Mouse (Mus musculus) limb, embryonic 14.5 days (tissue): ENCODE measurements around the gene Azin2. TPM values are rescaled to one million over a fixed set of nuclear protein-coding genes. Genes with fewer than 3 reads are reported as not detected.

ENCODE experiments used
- ATAC-seq: fragments of 200-750 bp; cut with Nextera tagmentation; 2 replicates; pipeline ENCODE4 v1.8.0; 2017; ENCODE audit warnings: low read depth, moderate number of reproducible peaks, moderate TSS enrichment; ENCODE audit not compliant: low FRiP score
- DNase-seq: peaks from one replicate; pipeline ENCODE4 v3.0.0-alpha.2; 2015; ENCODE audit warnings: low spot score
- H3K27ac ChIP-seq: fragments of 300-500 bp; sonication (generic); replicated peaks from 2 replicates; pipeline ENCODE4 v1.5.1; 2014; ENCODE audit warnings: low read depth, mild to moderate bottlenecking, low read length, moderate library complexity, mixed read lengths
- H3K27me3 ChIP-seq: fragments of 300-500 bp; sonication (generic); 2 replicates; pipeline ENCODE4 v1.6.1; 2014; ENCODE audit warnings: low read length, mixed read lengths; ENCODE audit not compliant: control insufficient read depth, insufficient read depth
- H3K36me3 ChIP-seq: fragments of 300-500 bp; sonication (generic); 2 replicates; pipeline ENCODE4 v1.6.1; 2014; ENCODE audit warnings: mild to moderate bottlenecking, low read length, moderate library complexity, mixed read lengths; ENCODE audit not compliant: control insufficient read depth, insufficient read depth
- H3K4me1 ChIP-seq: fragments of 300-500 bp; sonication (generic); 2 replicates; pipeline ENCODE4 v1.6.1; 2014; ENCODE audit warnings: antibody characterized with exemption, low read length, mixed read lengths; ENCODE audit not compliant: control insufficient read depth, insufficient read depth
- H3K4me2 ChIP-seq: fragments of 300-500 bp; sonication (generic); replicated peaks from 2 replicates; pipeline ENCODE4 v1.6.1; 2014; ENCODE audit warnings: low read depth, mild to moderate bottlenecking, low read length, moderate library complexity; ENCODE audit not compliant: severe bottlenecking
- H3K4me3 ChIP-seq: fragments of 300-500 bp; sonication (generic); replicated peaks from 2 replicates; pipeline ENCODE4 v1.5.1; 2014; ENCODE audit warnings: low read length
- H3K9ac ChIP-seq: fragments of 300-500 bp; sonication (generic); 2 replicates; pipeline ENCODE4 v1.6.1; 2014; ENCODE audit warnings: mild to moderate bottlenecking, low read depth, low read length, moderate library complexity; ENCODE audit not compliant: severe bottlenecking
- H3K9me3 ChIP-seq: fragments of 300-500 bp; sonication (generic); 2 replicates; pipeline ENCODE4 v1.6.1; 2016; ENCODE audit warnings: low read length; ENCODE audit not compliant: control insufficient read depth
- POLR2A ChIP-seq: fragments of 200-500 bp; IDR thresholded peaks from 2 replicates; pipeline ENCODE4 v1.8.0; 2012; ENCODE audit warnings: inconsistent platforms, mild to moderate bottlenecking, moderate library complexity, borderline replicate concordance; ENCODE audit not compliant: insufficient read depth, insufficient read length; ENCODE audit errors: extremely low read depth
- WGBS: fragments of 180-500 bp; shearing (Covaris S2); extraction: QIAGEN DNeasy Blood & Tissue Kit; methylation state at CpG from one replicate; pipeline ENCODE4 v1.1.7; 2014; 5-methylcytosine and 5-hydroxymethylcytosine counted together
- polyA plus RNA-seq, 2 experiments: library from polyadenylated mRNA; depleted of rRNA in 1 of 2; stranded (reverse) in 1 of 2; unstranded in 1 of 2; fragments of >200 nt; fragmentation: Nextera tagmentation in 1 of 2; extraction: Ambion mirVana in 1 of 2; gene quantifications; 2 replicates each; pipeline versions ENCODE4 v1.2.1 to v1.2.3; 2012 to 2014

Gene Azin2
- polyA plus RNA-seq, 2 experiments, result 26.5 to 30.7 TPM

- H3K9ac ChIP-seq, result peak overlapping the region; percentile 80
- no peaks in the 10 kb centered on the region for H3K36me3 ChIP-seq
- TF ChIP-seq POLR2A, result no peak
- ATAC-seq (no peak), DNase-seq (no peak)
- H3K27ac ChIP-seq, result no peak overlapping the region; the same call in 1 of the 2 replicates
- H3K4me2 ChIP-seq, result peak overlapping the region; percentile 78
- peaks cover 32% of the 10 kb centered on the region for H3K4me1 ChIP-seq
- H3K9me3 ChIP-seq, result no peaks in the 10 kb centered on the region
- peak overlapping the region; percentile 71 for H3K4me3 ChIP-seq
- no peaks in the 10 kb centered on the region for H3K27me3 ChIP-seq
- 3% methylated on average over 16 of the region's 16 CpGs for WGBS
Measured at GRCm38 (mm10) chr4:128961301-128962028, 777 bp downstream of the Azin2 start.

DNA sequence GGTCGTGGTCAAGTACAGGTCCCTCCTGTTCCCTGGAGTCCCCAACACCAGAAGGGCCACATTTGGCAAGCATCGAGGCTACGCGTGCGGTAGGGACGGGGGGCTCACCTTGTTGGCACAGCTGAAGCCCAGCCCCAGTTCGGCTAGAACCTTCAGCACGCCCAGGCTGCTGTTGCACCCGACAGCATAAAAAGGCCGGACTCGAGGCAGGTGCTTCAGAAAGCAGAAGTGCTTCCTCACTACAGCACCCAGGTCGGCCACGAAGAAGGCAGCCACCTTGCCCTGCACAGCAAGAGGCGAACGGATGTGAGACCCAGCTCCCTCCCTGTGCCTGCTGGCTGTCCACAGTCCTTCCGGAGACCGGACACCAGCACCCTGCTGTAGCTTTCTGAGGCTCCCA, 2.6 kb downstream of the Azin2 start:
- Histone ChIP-seq H3K27me3 (no peaks in the 10 kb centered on the region), H3K4me3 (no peak overlapping the region), H3K4me1 (peaks cover 32% of the 10 kb centered on the region), H3K27ac (no peak overlapping the region), H3K9ac (no peak overlapping the region), H3K36me3 (no peaks in the 10 kb centered on the region), H3K9me3 (no peaks in the 10 kb centered on the region), H3K4me2 (no peak overlapping the region)
- no peak for DNase-seq
- TF ChIP-seq POLR2A, result no peak
- 87% methylated on average over 17 of the region's 17 CpGs for WGBS
- ATAC-seq, result no peak

DNA sequence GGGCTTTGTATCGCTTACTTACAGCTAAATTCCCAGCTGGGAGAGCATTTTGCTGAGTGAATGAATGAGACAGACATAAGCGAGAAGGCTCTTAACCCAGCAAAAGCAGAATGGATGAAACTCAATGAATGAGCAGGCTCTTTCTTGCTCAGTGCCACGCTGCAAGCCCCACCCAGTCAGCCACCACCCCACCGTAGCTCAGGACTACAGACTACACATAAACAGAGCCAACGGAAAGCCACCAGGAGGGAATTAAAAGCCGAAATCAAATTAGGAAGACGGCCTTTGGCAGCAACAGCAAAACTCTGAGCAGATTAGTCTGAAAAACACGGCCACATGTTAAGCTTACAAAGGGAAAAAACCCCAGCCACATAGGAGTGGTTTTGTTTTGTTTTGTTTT, 3.4 kb downstream of the Azin2 start:
- 50% methylated on average over 8 of the region's 8 CpGs for WGBS
- Histone ChIP-seq H3K27me3 (no peaks in the 10 kb centered on the region), H3K27ac (no peak overlapping the region), H3K9me3 (no peaks in the 10 kb centered on the region), H3K36me3 (no peaks in the 10 kb centered on the region), H3K4me3 (no peak overlapping the region), H3K4me2 (no peak overlapping the region), H3K9ac (no peak overlapping the region), H3K4me1 (peaks cover 32% of the 10 kb centered on the region)
- DNase-seq (no peak), ATAC-seq (no peak)
- TF ChIP-seq POLR2A, result no peak

GRCm38 (mm10) chr4:128958156-128958555, 4.1 kb downstream of the Azin2 start:
- 80% methylated on average over 11 of the region's 11 CpGs for WGBS
- TF ChIP-seq POLR2A, result no peak
- Histone ChIP-seq H3K9me3 (no peaks in the 10 kb centered on the region), H3K27me3 (no peaks in the 10 kb centered on the region), H3K4me3 (no peak overlapping the region), H3K4me1 (peaks cover 31% of the 10 kb centered on the region), H3K27ac (peak overlapping the region; percentile 69), H3K36me3 (no peaks in the 10 kb centered on the region), H3K4me2 (no peak overlapping the region), H3K9ac (no peak overlapping the region)
- no peak for DNase-seq
- no peak for ATAC-seq

DNA sequence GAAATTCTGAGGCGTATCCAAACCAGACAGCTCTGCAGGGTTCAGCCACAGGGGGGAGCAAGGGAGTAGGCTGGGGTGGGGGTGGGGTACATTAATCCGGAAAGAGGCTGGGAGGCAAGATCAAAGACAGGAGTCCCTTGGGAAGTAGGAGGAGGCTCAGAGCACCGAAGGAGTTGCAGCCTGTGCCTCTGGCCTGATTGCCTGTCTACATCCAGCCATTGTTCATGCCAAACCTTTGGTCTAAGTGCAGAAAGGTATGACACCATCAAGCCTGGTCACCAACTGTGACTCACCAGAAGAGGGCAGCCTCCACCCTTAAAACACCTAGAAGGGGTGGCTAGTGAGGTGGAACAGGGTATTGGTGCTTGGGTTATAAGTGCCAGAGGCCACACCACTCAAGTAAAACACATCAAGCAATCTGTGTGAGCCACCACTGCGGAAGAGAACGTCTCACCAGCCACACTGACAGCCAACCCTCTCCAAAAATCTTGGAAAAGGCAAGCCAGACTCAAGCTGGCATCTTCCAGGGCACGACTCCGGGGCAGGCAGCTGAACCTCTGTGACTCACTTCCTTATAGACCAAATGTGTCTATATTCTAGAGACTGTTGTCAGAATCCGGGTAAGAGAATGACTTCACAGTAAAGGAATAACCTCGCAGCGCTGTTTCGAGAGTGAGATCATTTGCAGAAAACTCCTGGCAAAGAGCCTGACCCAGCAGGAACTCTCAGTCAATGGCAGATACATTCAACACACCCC, 4.9 kb downstream of the Azin2 start:
- Histone ChIP-seq H3K27ac (peak overlapping the region; percentile 69), H3K4me3 (no peak overlapping the region), H3K36me3 (no peaks in the 10 kb centered on the region), H3K27me3 (no peaks in the 10 kb centered on the region), H3K9ac (no peak overlapping the region), H3K9me3 (no peaks in the 10 kb centered on the region), H3K4me1 (peaks cover 29% of the 10 kb centered on the region), H3K4me2 (no peak overlapping the region)
- 36% methylated on average over 11 of the region's 11 CpGs for WGBS
- ATAC-seq (peak; percentile 28; the same call in 1 of the 2 replicates), DNase-seq (peak; percentile 67)
- no peak for TF ChIP-seq POLR2A
